Mouse (Mus musculus) olfactory bulb, adult 2 months (tissue): ENCODE results near the gene Macrod1.

Source experiments
- CTCF ChIP-seq: fragments of 200-500 bp; IDR thresholded peaks from 2 replicates; pipeline ENCODE4 v1.5.1; 2012; ENCODE audit warnings: low read depth, mild to moderate bottlenecking, low read length, moderate library complexity; ENCODE audit not compliant: insufficient read depth
- POLR2A ChIP-seq: fragments of 200-500 bp; IDR thresholded peaks from 2 replicates; pipeline ENCODE4 v1.6.1; 2012; ENCODE audit warnings: mild to moderate bottlenecking, low read depth, low read length, moderate library complexity; ENCODE audit not compliant: insufficient read depth

GRCm38 (mm10) chr19:7196741-7197270 lies 140.2 kb downstream of the Macrod1 start:
- TF ChIP-seq CTCF, result no peak
- TF ChIP-seq POLR2A, result no peak
